11 mouse cellular contexts compared by ENCODE assay signal in the genomic region with DNA sequence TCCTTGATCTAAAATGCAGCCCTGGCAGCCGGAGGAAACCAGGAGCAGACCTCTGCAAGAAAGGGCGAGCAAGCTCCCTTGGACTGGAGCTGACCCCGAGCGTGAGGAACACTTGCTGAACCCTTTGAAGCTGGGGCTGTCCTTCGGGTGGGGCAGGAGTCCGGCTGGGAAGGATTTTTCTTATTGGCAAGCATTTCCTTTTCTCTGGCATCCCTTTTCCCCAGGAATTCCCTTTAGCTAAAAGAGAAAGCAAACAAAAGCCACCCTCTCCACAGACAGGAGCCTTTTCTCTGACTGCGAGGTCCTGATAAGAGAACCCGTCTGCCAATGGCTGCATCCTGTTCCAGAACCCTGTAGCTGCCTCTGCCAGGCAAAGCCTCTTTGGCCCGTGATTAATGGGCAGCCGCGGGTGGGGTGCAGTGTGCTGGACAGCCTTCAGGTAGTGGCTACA.
A peak's percentile ranks its signal among the peaks of the same experiment; 100 is the strongest.
DNase-seq lines count a peak whose midpoint lies in the region; ATAC-seq and TF ChIP-seq lines count a peak whose summit lies in the region.
"Had no signal": no experiment of that assay in that cellular context is flagged by ENCODE, and none has a peak within 500 bp of the region (broad histone marks: within the 10 kb centered on the region; RNA-seq: fewer than 3 reads in every experiment).

No protein-coding gene starts in this region.

- H3K4me1 ChIP-seq in liver, embryonic 11.5 days (replicated peaks; ENCODE audit: control insufficient read depth, insufficient read depth, low read length): no peaks in the 10 kb centered on the region
- H3K4me1 ChIP-seq in liver, postnatal 0 days (ENCODE audit: insufficient read depth): no peaks in the 10 kb centered on the region
- peaks cover 3% of the 10 kb centered on the region; the same call in 1 of the 2 replicates for H3K4me1 ChIP-seq in hindbrain, embryonic 16.5 days (ENCODE audit: control insufficient read depth, insufficient read depth, low read depth, low read length)

- no peak for TF ChIP-seq EP300 in liver, postnatal 0 days (IDR thresholded peaks at IDR 0.05; ENCODE audit: low read depth)

- ATAC-seq in liver, embryonic 11.5 days (replicated peaks; ENCODE audit: low FRiP score): no peak
- ATAC-seq in liver, postnatal 0 days: no peak
- no peak for ATAC-seq in hindbrain, embryonic 16.5 days
- ATAC-seq: forebrain, embryonic 16.5 days had no signal

- peak overlapping the region; percentile 19; the same call in 1 of the 2 replicates for H3K27ac ChIP-seq in liver, embryonic 11.5 days (ENCODE audit: low read depth, low read length)
- no peak overlapping the region for H3K27ac ChIP-seq in liver, postnatal 0 days (ENCODE audit: low read depth)
- no peak overlapping the region for H3K27ac ChIP-seq in hindbrain, embryonic 16.5 days (ENCODE audit: low read depth, low read length)

- H3K4me2 ChIP-seq in liver, embryonic 11.5 days: no peak overlapping the region
- no peak overlapping the region for H3K4me2 ChIP-seq in liver, postnatal 0 days (ENCODE audit: low read depth, low read length)
- no peak overlapping the region for H3K4me2 ChIP-seq in hindbrain, embryonic 16.5 days (ENCODE audit: low read length)

- WGBS in liver, embryonic 11.5 days: 31% methylated on average over 11 of the region's 11 CpGs
- WGBS in liver, postnatal 0 days (ENCODE audit: insufficient replicate concordance): 33% methylated on average over 11 of the region's 11 CpGs
- 55% methylated on average over 11 of the region's 11 CpGs for WGBS in hindbrain, embryonic 16.5 days

- no peaks in the 10 kb centered on the region for H3K36me3 ChIP-seq in liver, embryonic 11.5 days (ENCODE audit: control insufficient read depth, insufficient read depth, low read length)
- H3K36me3 ChIP-seq in liver, postnatal 0 days (replicated peaks; ENCODE audit: insufficient read depth, low read length): no peaks in the 10 kb centered on the region
- H3K36me3 ChIP-seq in hindbrain, embryonic 16.5 days (ENCODE audit: control insufficient read depth, insufficient read depth, low read length): no peaks in the 10 kb centered on the region

- no peaks in the 10 kb centered on the region for H3K9me3 ChIP-seq in liver, embryonic 11.5 days (ENCODE audit: control insufficient read depth, low read length)
- no peaks in the 10 kb centered on the region for H3K9me3 ChIP-seq in liver, postnatal 0 days (ENCODE audit: low read length)
- H3K9me3 ChIP-seq in hindbrain, embryonic 16.5 days (ENCODE audit: control insufficient read depth, low read length): no peaks in the 10 kb centered on the region

- no peak overlapping the region for H3K9ac ChIP-seq in liver, embryonic 11.5 days (ENCODE audit: low read depth, low read length)
- H3K9ac ChIP-seq in liver, postnatal 0 days (replicated peaks): no peak overlapping the region
- no peak overlapping the region for H3K9ac ChIP-seq in hindbrain, embryonic 16.5 days (ENCODE audit: low read depth, low read length)

- no peak overlapping the region for H3K4me3 ChIP-seq in liver, embryonic 11.5 days (ENCODE audit: low read depth, low read length)
- no peak overlapping the region for H3K4me3 ChIP-seq in liver, postnatal 0 days (ENCODE audit: low read depth, low read length)
- H3K4me3 ChIP-seq in hindbrain, embryonic 16.5 days (ENCODE audit: low read length): no peak overlapping the region

- DNase-seq in liver, embryonic 11.5 days (ENCODE audit: low spot score): no peak
- DNase-seq in liver, postnatal 0 days: no peak
- DNase-seq in fibroblast of lung, adult 2 months (ENCODE audit: low read depth): peak; percentile 21
- DNase-seq in kidney, adult 8-10 months: peak; percentile 51 to 74
- peak; percentile 67 to 85 for DNase-seq in lung, postnatal 4 days
- DNase-seq in thymus, adult 18-20 months: no peak
- DNase-seq in layer of hippocampus, adult 11-12 months (ENCODE audit: low spot score): no peak
- DNase-seq: cerebellum, adult 8-10 months; midbrain, embryonic 14.5 days had no signal

- TF ChIP-seq CTCF in liver, postnatal 0 days (IDR thresholded peaks at IDR 0.05; ENCODE audit: low read depth): no peak

- no peaks in the 10 kb centered on the region for H3K27me3 ChIP-seq in liver, embryonic 11.5 days (replicated peaks; ENCODE audit: control insufficient read depth, insufficient read depth, low read length)
- H3K27me3 ChIP-seq in liver, postnatal 0 days (ENCODE audit: insufficient read depth, low read length): no peaks in the 10 kb centered on the region
- no peaks in the 10 kb centered on the region for H3K27me3 ChIP-seq in hindbrain, embryonic 16.5 days (replicated peaks; ENCODE audit: control insufficient read depth, insufficient read depth, low read length)

Comparison
In these comparisons a context has a peak if more than half of its experiments do, and no peak if none do; other contexts are left out.
1. DNase-seq: peak in fibroblast of lung, adult 2 months (single experiment), kidney, adult 8-10 months (2 of 2) and lung, postnatal 4 days (2 of 2); none in liver, embryonic 11.5 days (single experiment), liver, postnatal 0 days (single experiment), thymus, adult 18-20 months (0 of 2) and layer of hippocampus, adult 11-12 months (single experiment).